Mouse (Mus musculus) forelimb bud, embryonic 11.5 days (tissue): ENCODE results near the gene Cyth4.

Source experiments
- DNase-seq: peaks from one replicate; pipeline ENCODE4 v3.0.0-alpha.2; 2012; ENCODE audit warnings: low read depth, low spot score

Cyth4 gene

GRCm38 (mm10) chr15:78614536-78614935 is 17.7 kb downstream of the Cyth4 start:
- DNase-seq, result no peak

GRCm38 (mm10) chr15:78616973-78617372 is 20.1 kb downstream of the Cyth4 start:
- no peak for DNase-seq

- peak; percentile 63 for DNase-seq
Measured at GRCm38 (mm10) chr15:78623426-78623825, 26.6 kb downstream of the Cyth4 start.

- no peak for DNase-seq
Measured at GRCm38 (mm10) chr15:78624431-78624950, 27.6 kb downstream of the Cyth4 start.

GRCm38 (mm10) chr15:78624961-78625360 is 28.1 kb downstream of the Cyth4 start:
- no peak for DNase-seq

- no peak for DNase-seq
Measured at GRCm38 (mm10) chr15:78626285-78626684, 29.4 kb downstream of the Cyth4 start.

GRCm38 (mm10) chr15:78632387-78632786 is 35.5 kb downstream of the Cyth4 start:
- no peak for DNase-seq

- DNase-seq, result no peak
Measured at GRCm38 (mm10) chr15:78633413-78633812, 36.6 kb downstream of the Cyth4 start.

- DNase-seq, result peak; percentile 88
Measured at GRCm38 (mm10) chr15:78634095-78634737, 37.4 kb downstream of the Cyth4 start.

- no peak for DNase-seq
Measured at GRCm38 (mm10) chr15:78635231-78635630, 38.4 kb downstream of the Cyth4 start.

- no peak for DNase-seq
Measured at GRCm38 (mm10) chr15:78643633-78644032, 46.8 kb downstream of the Cyth4 start.

GRCm38 (mm10) chr15:78644606-78645005 is 47.8 kb downstream of the Cyth4 start:
- no peak for DNase-seq

- DNase-seq, result no peak
Measured at GRCm38 (mm10) chr15:78647746-78648145, 50.9 kb downstream of the Cyth4 start.

GRCm38 (mm10) chr15:78651169-78651568 is 54.3 kb downstream of the Cyth4 start:
- no peak for DNase-seq

GRCm38 (mm10) chr15:78664268-78664667 is 67.4 kb downstream of the Cyth4 start:
- DNase-seq, result no peak

GRCm38 (mm10) chr15:78669221-78669871 is 72.5 kb downstream of the Cyth4 start:
- DNase-seq, result no peak

GRCm38 (mm10) chr15:78670341-78670740 is 73.5 kb downstream of the Cyth4 start:
- no peak for DNase-seq
